Mouse (Mus musculus): ENCODE measurements around the gene Kctd5.

DNA sequence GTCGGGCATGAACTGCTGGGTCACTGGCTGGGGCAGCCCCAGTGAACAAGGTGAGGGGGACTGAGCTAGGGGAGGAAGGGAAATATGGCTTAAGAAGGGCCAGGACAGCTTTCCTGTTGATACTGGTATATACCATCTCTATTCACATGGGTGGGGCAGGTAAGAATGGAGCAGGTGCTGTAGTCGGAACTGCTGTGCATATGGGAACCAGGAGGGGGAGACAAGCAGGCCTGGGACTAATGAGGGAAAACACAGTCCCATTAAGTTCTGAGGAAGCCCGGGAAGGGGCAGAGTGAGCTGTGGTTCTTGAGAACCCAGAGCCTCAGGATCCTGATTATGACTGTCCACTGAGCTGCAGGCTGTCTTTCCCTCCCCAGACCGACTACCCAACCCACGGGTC is 28.8 kb downstream of the Kctd5 start:
- TF ChIP-seq CTCF (conservative IDR thresholded peaks at IDR 0.05; ENCODE audit: low read length): peak; percentile 47
- no peak for TF ChIP-seq NANOG (IDR thresholded peaks at IDR 0.05; ENCODE audit: borderline replicate concordance, low read length)
